Mouse (Mus musculus) testis, adult 2 months (tissue): ENCODE data around the gene Chst4.

Experiments
- CTCF ChIP-seq: fragments of 200-500 bp; IDR thresholded peaks from 2 replicates; pipeline ENCODE4 v1.5.1; 2012; ENCODE audit warnings: low read depth, mild to moderate bottlenecking, inconsistent platforms, low read length, moderate library complexity; ENCODE audit not compliant: control insufficient read depth, insufficient read depth, insufficient replicate concordance
- POLR2A ChIP-seq: fragments of 200-500 bp; IDR thresholded peaks from 2 replicates; pipeline ENCODE4 v1.6.1; 2012; ENCODE audit warnings: low read depth, mild to moderate bottlenecking, inconsistent platforms, low read length, moderate library complexity; ENCODE audit not compliant: control insufficient read depth

- TF ChIP-seq CTCF = no peak
- no peak for TF ChIP-seq POLR2A
These were observed 57.0 kb downstream of the Chst4 start for GRCm38 (mm10) chr8:109982386-109983105.
